Mouse (Mus musculus) kidney, adult 2 months (tissue): Measurements from ENCODE around the gene Ccdc180.

Source experiments
- CTCF ChIP-seq: fragments of 200-500 bp; conservative IDR thresholded peaks from 2 replicates; pipeline ENCODE4 v1.5.1; 2011; ENCODE audit warnings: low read depth, mild to moderate bottlenecking, control low read depth, low read length, moderate library complexity, mixed read lengths; ENCODE audit not compliant: insufficient read depth, insufficient read length
- POLR2A ChIP-seq: fragments of 200-500 bp; IDR thresholded peaks from one replicate; pipeline ENCODE4 v1.6.1; 2011; ENCODE audit warnings: low read depth, low read length, control low read depth

GRCm38 (mm10) chr4:45855803-45856424 is 34.2 kb upstream of the Ccdc180 start:
- no peak for TF ChIP-seq POLR2A
- peak; percentile 90 for TF ChIP-seq CTCF
